Mouse (Mus musculus) lung, postnatal 4 days (tissue): Measurements from ENCODE around the gene Crybg1.
"Not testable (repeated sequence)": the region's sequence is repeated elsewhere in the genome, so short reads cannot be mapped to it uniquely, and the experiment has no call there.

ENCODE experiments used
- DNase-seq, 2 experiments: peaks; one replicate each; pipeline ENCODE4 v3.0.0; 2021

Crybg1 gene

GRCm38 (mm10) chr10:44005677-44006641 is 142.7 kb downstream of the Crybg1 start:
- peak; percentile 58 to 65 for DNase-seq

DNA sequence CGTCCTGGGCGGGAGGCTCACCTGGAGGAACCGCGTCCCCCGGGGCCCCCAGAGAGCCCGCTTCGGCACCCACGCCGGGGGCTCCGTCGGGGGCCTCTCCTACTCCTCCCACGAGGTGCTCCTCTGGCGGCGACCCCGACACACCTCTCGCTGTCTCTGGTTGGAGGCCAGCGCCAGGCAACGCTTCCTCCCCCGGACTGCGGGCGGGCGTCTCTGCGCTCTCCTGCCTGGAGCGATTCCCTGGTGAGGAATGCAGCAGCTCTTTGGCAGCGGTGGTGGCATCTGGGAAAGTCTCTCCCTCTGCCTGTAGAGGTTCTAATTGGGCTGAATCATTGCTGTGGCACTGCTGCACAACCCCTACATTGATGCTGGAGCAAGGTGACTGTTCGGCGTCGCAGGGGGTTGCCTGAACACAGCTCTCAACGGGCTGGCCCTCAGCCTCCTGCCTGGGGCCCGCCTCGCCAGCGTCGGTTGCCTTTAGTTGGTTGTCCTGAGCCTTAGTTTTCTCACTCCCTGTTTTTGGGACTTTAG is 144.4 kb downstream of the Crybg1 start:
- peak; percentile 24 to 42 for DNase-seq

- DNase-seq = peak; percentile 79
Observed at GRCm38 (mm10) chr10:44003551-44004151, 145.0 kb downstream of the Crybg1 start.

GRCm38 (mm10) chr10:44002995-44003524 is 145.6 kb downstream of the Crybg1 start:
- no peak for DNase-seq

DNA sequence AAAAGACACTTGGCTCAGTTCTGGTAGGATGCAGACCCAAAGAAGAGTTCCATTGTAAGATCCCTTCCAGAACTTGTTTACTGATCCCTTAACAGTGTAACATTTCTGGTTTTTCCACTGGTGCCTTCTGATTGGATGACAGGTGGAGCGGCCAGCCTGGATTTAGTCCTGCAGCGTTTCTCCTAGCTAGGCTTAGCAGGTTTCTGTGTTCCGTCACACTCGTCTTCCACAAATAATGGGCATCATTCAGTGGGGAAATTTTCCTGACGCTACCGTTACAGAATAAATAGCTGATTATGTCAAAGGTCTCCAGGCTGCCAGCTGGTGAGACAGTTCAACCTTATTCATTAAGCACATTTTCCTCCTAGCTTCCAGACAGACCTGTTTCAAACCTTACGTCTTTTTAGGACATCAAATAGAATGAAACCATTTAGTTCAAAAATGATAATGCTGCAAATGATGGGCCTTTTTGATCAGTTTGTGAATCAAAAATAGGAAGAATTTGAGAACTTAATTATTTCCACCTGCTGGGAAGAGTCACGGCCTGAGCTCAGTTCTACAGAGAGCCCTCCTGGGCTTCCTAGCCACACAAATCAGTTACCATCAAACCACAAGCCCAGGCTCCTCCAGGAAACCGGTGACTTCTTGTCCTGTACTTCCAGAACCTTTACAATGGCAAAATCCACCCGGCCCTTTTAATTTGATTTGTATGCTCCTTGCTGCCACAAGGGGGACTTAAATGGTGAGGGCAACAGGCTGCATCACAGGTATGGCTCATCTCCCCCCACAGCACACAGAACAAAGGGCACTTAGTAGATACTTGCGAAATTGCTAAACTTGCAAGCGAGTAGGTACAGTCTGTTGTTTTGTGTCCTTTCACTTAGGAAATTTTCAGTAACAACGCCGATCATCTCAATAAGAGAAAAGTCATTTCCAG is 146.4 kb downstream of the Crybg1 start:
- DNase-seq = peak in 1 of 2 experiments; percentile 21

DNA sequence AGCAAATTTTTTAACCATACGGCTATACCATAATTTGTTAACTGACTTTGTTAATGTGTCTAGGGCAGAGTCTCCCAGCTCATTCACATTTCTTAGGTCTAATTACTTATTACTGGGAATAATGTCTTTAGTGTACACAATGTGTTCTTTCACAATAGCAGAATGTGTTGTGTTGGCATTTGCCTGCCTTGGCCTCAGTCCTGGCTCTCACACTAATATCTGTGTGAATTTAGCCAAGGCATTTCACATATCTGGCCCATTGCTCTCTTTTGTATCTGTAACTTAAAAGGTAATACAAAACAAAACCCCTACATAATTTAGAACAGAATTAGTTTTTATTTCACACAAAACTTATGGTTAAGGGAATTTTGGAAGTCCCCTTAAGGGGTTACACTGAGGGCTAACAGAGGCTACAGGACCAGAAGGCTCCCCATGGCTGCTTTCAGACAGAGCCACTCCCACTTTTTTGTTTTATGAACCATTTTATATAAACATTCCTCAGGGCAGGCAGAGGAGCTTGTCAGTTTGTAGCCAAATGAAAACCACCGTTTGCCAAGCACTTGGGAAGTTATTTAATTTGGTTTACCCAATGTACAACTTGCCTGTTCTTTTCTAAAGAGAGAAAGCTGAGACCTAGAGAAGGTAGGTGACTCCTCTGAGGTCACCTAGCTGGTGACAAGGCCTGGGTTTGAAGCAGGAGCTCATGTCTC is 148.3 kb downstream of the Crybg1 start:
- no peak for DNase-seq

- DNase-seq = no peak
Observed at GRCm38 (mm10) chr10:43998503-43999082, 150.1 kb downstream of the Crybg1 start.

- no peak for DNase-seq
Observed at GRCm38 (mm10) chr10:43998023-43998422, 150.6 kb downstream of the Crybg1 start.

- DNase-seq = no peak
Observed at GRCm38 (mm10) chr10:43997276-43997675, 151.4 kb downstream of the Crybg1 start.

DNA sequence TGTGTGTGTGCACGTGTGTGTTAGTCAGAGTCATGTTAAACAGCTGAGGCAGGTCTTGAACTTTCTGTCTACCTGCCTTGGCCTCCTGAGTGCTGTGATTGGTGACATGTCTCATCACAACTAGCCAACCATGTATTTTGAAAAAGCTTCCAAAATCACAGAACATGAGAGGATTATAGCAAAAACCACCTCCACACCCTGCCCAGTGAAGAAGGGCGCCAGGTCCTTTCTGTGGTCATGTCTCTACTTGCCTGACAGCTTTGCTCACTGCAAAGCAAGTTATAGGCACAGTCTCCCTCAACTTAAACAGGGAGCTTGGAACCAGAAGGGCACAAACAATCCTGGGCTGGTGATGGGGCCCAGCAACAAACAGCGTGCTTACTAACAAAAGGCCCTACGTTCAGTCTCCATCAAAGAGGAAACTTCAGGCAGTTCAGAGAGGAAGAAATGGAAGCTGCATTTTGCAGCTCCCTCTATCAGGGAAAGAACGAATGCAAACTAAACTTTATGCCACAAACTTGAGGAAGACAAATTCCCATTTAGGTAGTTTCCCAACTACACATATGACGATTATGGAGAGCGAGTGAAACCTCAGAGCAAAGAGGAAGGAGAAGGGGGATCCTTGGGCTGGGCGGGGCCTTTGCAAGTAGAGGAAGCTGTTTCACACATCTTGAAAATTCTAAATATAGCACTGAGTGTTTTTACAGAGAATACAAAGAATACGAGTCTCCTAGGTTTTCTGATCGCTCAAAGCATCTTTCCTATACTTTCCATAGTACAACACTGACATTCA is 152.6 kb downstream of the Crybg1 start:
- DNase-seq = peak; percentile 56 to 57

DNA sequence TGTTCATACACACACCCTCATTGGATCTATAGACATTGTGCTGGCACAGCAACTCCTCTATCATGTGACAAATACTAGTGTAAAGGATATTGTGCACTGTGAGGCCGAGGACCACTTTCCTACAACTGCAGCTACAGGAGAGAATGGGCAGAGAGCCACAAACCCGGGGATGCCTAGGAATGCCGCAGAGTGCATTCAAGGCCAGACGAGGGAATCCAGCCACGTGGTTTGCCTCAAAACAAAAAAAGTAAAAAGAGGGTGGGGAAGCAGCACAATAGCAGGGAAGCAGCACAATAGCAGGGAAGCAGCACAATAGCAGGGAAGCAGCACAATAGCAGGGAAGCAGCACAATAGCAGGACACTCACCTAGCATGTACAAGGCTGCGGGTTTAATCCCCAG is 155.5 kb downstream of the Crybg1 start:
- no peak for DNase-seq

DNA sequence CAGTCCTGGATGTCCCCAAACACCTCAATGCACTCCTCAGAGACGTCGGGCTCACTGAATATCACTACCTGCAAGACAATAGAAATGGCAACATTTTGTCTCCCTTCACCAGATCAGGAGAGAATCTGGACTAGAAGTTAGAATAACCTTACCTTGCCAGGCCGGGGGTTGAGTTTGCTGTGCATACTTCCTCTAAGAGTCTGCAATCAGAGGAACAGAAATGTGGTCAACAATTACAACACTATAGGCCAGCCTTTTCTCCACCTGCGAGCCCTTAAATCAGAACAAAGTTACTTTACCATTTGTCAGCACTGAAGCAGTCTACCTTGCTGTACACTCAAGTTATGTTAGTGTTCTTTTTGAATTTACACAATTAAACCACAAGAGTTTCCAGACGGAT is 156.1 kb downstream of the Crybg1 start:
- DNase-seq = no peak

- no peak for DNase-seq
Observed at GRCm38 (mm10) chr10:43991268-43991667, 157.4 kb downstream of the Crybg1 start.

GRCm38 (mm10) chr10:43983866-43984265 is 164.8 kb downstream of the Crybg1 start:
- no peak for DNase-seq

DNA sequence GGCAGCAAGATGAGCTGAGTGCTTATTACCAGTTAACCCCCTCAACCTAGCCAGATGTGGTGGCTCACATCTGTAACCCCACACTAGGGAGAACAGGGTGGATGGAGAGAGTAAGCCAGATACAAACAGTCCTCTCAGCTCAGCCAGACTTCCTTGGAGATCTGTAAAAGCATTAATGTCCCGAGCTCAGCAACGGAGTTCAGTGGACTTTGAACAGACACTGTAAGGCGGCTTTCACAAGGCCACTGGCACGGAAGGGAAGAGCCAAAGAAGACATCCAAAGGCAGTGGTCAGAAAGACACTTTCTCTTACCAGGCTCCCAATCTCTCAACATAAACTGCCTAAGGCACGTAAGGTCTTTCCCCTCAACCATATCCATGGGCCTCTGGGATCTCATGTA is 165.4 kb downstream of the Crybg1 start:
- no peak for DNase-seq

- no peak for DNase-seq
Observed at GRCm38 (mm10) chr10:43982470-43982869, 166.2 kb downstream of the Crybg1 start.

DNA sequence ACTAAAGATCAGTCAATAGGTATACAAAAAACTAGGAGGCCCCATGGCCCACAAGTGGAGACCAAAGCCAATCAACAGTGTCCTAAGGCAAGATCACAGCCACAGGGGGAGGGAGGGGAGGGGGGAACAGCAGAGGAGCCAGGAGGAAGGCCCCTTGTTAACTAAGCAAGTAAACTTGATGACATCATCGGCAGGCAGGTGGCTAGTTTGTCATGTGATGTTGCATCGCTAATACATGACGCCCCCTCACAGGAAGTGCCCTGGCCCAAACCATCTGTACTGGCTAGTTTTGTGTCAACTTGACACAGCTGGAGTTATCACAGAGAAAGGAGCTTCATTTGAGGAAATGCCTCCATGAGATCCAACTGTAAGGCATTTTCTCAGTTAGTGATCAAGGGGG is 167.9 kb downstream of the Crybg1 start:
- not testable (repeated sequence) for DNase-seq

GRCm38 (mm10) chr10:43980080-43980479 is 168.6 kb downstream of the Crybg1 start:
- DNase-seq = no peak

DNA sequence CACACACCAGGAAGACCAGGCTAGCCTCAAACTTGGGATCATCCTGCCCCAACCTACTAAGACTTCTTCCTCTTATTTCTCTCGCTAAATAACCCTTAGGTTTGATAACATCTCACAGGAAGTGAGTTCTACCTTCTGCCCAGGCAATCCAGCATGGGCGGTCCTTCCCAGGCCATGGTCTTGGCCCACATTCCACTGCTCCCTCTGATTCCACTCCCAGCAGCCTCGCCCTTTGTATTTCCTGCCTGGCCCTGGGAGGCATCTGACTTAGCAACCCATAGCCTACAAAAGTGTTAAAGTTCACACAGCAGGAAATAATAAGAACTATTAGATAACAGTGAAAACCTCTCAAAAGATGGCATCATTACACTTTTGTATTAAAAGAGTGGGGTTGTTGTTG is 171.3 kb downstream of the Crybg1 start:
- peak; percentile 21 to 37 for DNase-seq

GRCm38 (mm10) chr10:43973244-43973643 is 175.4 kb downstream of the Crybg1 start:
- DNase-seq = no peak

GRCm38 (mm10) chr10:43964943-43965342 is 183.7 kb downstream of the Crybg1 start:
- DNase-seq = no peak
